Mouse (Mus musculus) limb, embryonic 11.5 days (tissue): Measurements from ENCODE around the gene Ikzf2. TPM values are rescaled to one million over a fixed set of nuclear protein-coding genes. Genes with fewer than 3 reads are reported as not detected.

Source experiments
- ATAC-seq: fragments of 200-750 bp; cut with Nextera tagmentation; 2 replicates; pipeline ENCODE4 v1.8.0; 2017; ENCODE audit warnings: low read depth; ENCODE audit not compliant: insufficient number of reproducible peaks, low FRiP score, low TSS enrichment
- DNase-seq: peaks from one replicate; pipeline ENCODE4 v3.0.0-alpha.2; 2015; ENCODE audit warnings: low spot score
- H3K27ac ChIP-seq: fragments of 300-500 bp; sonication (generic); replicated peaks from 2 replicates; pipeline ENCODE4 v1.5.1; 2014; ENCODE audit warnings: low read depth, mild to moderate bottlenecking, low read length
- H3K27me3 ChIP-seq: fragments of 300-500 bp; sonication (generic); 2 replicates; pipeline ENCODE4 v1.6.1; 2014; ENCODE audit warnings: mild to moderate bottlenecking, low read length, mixed read lengths; ENCODE audit not compliant: control insufficient read depth, insufficient read depth
- H3K36me3 ChIP-seq: fragments of 300-500 bp; sonication (generic); 2 replicates; pipeline ENCODE4 v1.6.1; 2014; ENCODE audit warnings: mild to moderate bottlenecking, low read length, moderate library complexity, mixed read lengths; ENCODE audit not compliant: control insufficient read depth, insufficient read depth
- H3K4me1 ChIP-seq: fragments of 300-500 bp; sonication (generic); 2 replicates; pipeline ENCODE4 v1.6.1; 2014; ENCODE audit warnings: low read length, mixed read lengths; ENCODE audit not compliant: control insufficient read depth, insufficient read depth
- H3K4me2 ChIP-seq: fragments of 300-500 bp; sonication (generic); 2 replicates; pipeline ENCODE4 v1.6.1; 2014; ENCODE audit warnings: low read depth, mild to moderate bottlenecking, moderate library complexity; ENCODE audit not compliant: severe bottlenecking
- H3K4me3 ChIP-seq: fragments of 300-500 bp; sonication (generic); 2 replicates; pipeline ENCODE4 v1.5.1; 2014; ENCODE audit warnings: low read depth, low read length
- H3K9ac ChIP-seq: fragments of 300-500 bp; sonication (generic); 2 replicates; pipeline ENCODE4 v1.6.1; 2014; ENCODE audit warnings: mild to moderate bottlenecking, low read length
- H3K9me3 ChIP-seq: fragments of 300-500 bp; sonication (generic); 2 replicates; pipeline ENCODE4 v1.6.1; 2016; ENCODE audit warnings: low read length; ENCODE audit not compliant: control insufficient read depth
- WGBS: fragments of 180-500 bp; shearing (Covaris S2); extraction: QIAGEN DNeasy Blood & Tissue Kit; methylation state at CpG from one replicate; pipeline ENCODE4 v1.1.7; 2014; 5-methylcytosine and 5-hydroxymethylcytosine counted together
- polyA plus RNA-seq: library from polyadenylated mRNA; unstranded; fragments of >200 nt; fragmentation: Nextera tagmentation; extraction: Ambion mirVana; gene quantifications from 2 replicates; pipeline ENCODE4 v1.2.1, GENCODE M21; 2014

Ikzf2 gene
- polyA plus RNA-seq, 1 experiment from 2014 or later = 3.3 TPM

DNA sequence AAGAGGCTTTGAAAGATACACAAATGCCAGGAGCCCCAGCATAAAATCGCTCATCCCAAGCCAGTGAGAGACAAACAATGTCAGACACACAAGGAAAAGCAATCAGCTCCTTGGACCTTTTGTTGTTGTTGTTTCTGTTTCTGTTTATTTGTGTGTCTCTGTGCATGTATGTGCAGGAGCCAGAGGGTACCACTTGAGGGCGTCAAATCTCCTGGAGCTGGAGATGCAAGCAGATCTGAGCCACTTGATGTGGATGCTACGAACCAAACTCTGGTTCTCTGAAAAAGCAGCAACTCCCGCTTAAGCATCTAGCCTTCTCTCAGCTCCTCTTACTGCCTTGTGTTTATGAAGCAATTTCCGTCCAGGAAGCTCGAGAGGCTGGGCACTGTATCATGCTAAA lies 198.4 kb downstream of the Ikzf2 start:
- H3K4me3 ChIP-seq = no peak overlapping the region
- H3K27me3 ChIP-seq = no peaks in the 10 kb centered on the region
- H3K4me1 ChIP-seq = no peaks in the 10 kb centered on the region
- no peak overlapping the region for H3K27ac ChIP-seq
- no peak overlapping the region for H3K9ac ChIP-seq
- no peaks in the 10 kb centered on the region for H3K9me3 ChIP-seq
- ATAC-seq (no peak), DNase-seq (peak; percentile 24)
- 63% methylated on average over 6 of the region's 6 CpGs for WGBS
- no peak overlapping the region for H3K4me2 ChIP-seq
- H3K36me3 ChIP-seq = no peaks in the 10 kb centered on the region

Other genes starting within 250 kb of the Ikzf2 start
- gene Spag16, start 139.7 kb upstream of the Ikzf2 start, polyA plus RNA-seq = 1.7 and 1.8 TPM in 2 replicates